Comparison of ENCODE assay signal across 11 mouse cellular contexts in the genomic region with DNA sequence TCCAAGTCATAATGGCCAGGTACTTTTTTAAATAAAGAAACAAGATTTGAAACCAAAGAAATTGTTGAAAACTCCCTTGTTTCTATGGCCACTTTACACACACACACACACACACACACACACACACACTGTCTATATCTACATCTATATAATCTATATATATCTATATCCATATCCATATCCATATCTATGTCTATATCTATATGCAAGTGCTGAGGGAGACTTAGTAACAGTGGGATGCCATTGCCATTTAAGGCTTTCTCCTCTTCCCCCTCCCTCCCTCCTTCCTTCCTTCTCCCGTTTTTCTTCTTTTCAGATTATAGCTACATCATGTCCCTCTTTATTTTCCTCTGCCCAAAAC. TPM values are rescaled to one million over a fixed set of nuclear protein-coding genes. Genes with fewer than 3 reads are reported as not detected.
DNase-seq lines count a peak whose midpoint lies in the region; ATAC-seq and TF ChIP-seq lines count a peak whose summit lies in the region.
"Had no signal": no experiment of that assay in that cellular context is flagged by ENCODE, and none has a peak within 500 bp of the region (broad histone marks: within the 10 kb centered on the region; RNA-seq: fewer than 3 reads in every experiment).

No protein-coding gene starts in this region.

- H3K27me3 ChIP-seq in heart, embryonic 15.5 days, result no peaks in the 10 kb centered on the region
- H3K27me3 ChIP-seq in CH12.LX (replicated peaks), result no peaks in the 10 kb centered on the region
- no peaks in the 10 kb centered on the region for H3K27me3 ChIP-seq in hindbrain, embryonic 12.5 days
- no peaks in the 10 kb centered on the region for H3K27me3 ChIP-seq in midbrain, embryonic 13.5 days
- H3K27me3 ChIP-seq in liver, embryonic 12.5 days (replicated peaks), result no peaks in the 10 kb centered on the region
- H3K27me3 ChIP-seq: liver, embryonic 13.5 days had no signal

- H3K4me1 ChIP-seq in heart, embryonic 15.5 days (replicated peaks), result 0 out of 2 replicates have a peak, but pooled peaks cover 3% of the 10 kb centered on the region
- H3K4me1 ChIP-seq in CH12.LX (ENCODE audit: control insufficient read depth in 1 of 2, insufficient read depth in 2 of 2), result no peaks in the 10 kb centered on the region
- H3K4me1 ChIP-seq in hindbrain, embryonic 12.5 days, result no peaks in the 10 kb centered on the region
- peaks cover 6% of the 10 kb centered on the region; the same call in 1 of the 2 replicates for H3K4me1 ChIP-seq in midbrain, embryonic 13.5 days (replicated peaks)
- H3K4me1 ChIP-seq in liver, embryonic 12.5 days, result peaks cover 54% of the 10 kb centered on the region

- H3K4me3 ChIP-seq in heart, embryonic 15.5 days, result no peak overlapping the region
- H3K4me3 ChIP-seq in CH12.LX (replicated peaks in 1 of 3; ENCODE audit: low read depth in 2 of 3, low read length in 2 of 3, poor library complexity in 1 of 3), result no peak overlapping the region
- no peak overlapping the region for H3K4me3 ChIP-seq in hindbrain, embryonic 12.5 days
- no peak overlapping the region for H3K4me3 ChIP-seq in midbrain, embryonic 13.5 days (replicated peaks)
- no peak overlapping the region for H3K4me3 ChIP-seq in liver, embryonic 12.5 days
- H3K4me3 ChIP-seq: liver, embryonic 13.5 days had no signal

- H3K27ac ChIP-seq in heart, embryonic 15.5 days, result no peak overlapping the region
- H3K27ac ChIP-seq in CH12.LX (ENCODE audit: insufficient read depth, low read depth), result no peak overlapping the region
- no peak overlapping the region for H3K27ac ChIP-seq in hindbrain, embryonic 12.5 days
- H3K27ac ChIP-seq in midbrain, embryonic 13.5 days, result no peak overlapping the region
- no peak overlapping the region for H3K27ac ChIP-seq in liver, embryonic 12.5 days
- H3K27ac ChIP-seq: liver, embryonic 13.5 days had no signal

- in situ Hi-C loops in CH12.LX (cut with MboI; ENCODE audit: low pct_ligation_motif_present, low pct_unique_long_range_greater_than_20kb, low sequenced_read_pairs), result loop anchor here (10.0 kb wide), 1 partner anchor 157 kb away; no protein-coding TSS in a partner anchor

- no peak for TF ChIP-seq POLR2A in CH12.LX (IDR thresholded peaks at IDR 0.05; ENCODE audit: low read depth, low read length)

- H3K4me2 ChIP-seq in heart, embryonic 15.5 days, result peak overlapping the region; percentile 61; the same call in 1 of the 2 replicates
- H3K4me2 ChIP-seq in CH12.LX (ENCODE audit: insufficient read depth, low read depth, poor library complexity, severe bottlenecking), result peak overlapping the region; percentile 36
- no peak overlapping the region for H3K4me2 ChIP-seq in hindbrain, embryonic 12.5 days (replicated peaks)
- H3K4me2 ChIP-seq in midbrain, embryonic 13.5 days (replicated peaks), result peak overlapping the region; percentile 61; the same call in 1 of the 2 replicates
- no peak overlapping the region for H3K4me2 ChIP-seq in liver, embryonic 12.5 days

- no peak overlapping the region for H3K9ac ChIP-seq in heart, embryonic 15.5 days
- no peak overlapping the region for H3K9ac ChIP-seq in CH12.LX (ENCODE audit: insufficient read depth, low read depth)
- no peak overlapping the region for H3K9ac ChIP-seq in hindbrain, embryonic 12.5 days
- H3K9ac ChIP-seq in midbrain, embryonic 13.5 days (replicated peaks), result no peak overlapping the region
- no peak overlapping the region for H3K9ac ChIP-seq in liver, embryonic 12.5 days
- H3K9ac ChIP-seq: liver, embryonic 13.5 days had no signal

- H3K79me2 ChIP-seq in CH12.LX (replicated peaks; ENCODE audit: control insufficient read depth, extremely low read depth, insufficient read depth, poor library complexity, severe bottlenecking), result no peaks in the 10 kb centered on the region

- intact Hi-C loops in gastrocnemius, postnatal 36 days (cut with DNase I), result loop anchor here (2.0 kb wide), 1 partner anchor 153 kb away; no protein-coding TSS in a partner anchor

- TF ChIP-seq EP300 in CH12.LX (IDR thresholded peaks at IDR 0.05; ENCODE audit: low read length), result no peak

- ATAC-seq in heart, embryonic 15.5 days (replicated peaks; ENCODE audit: insufficient number of reproducible peaks, insufficient read depth, low FRiP score, low read depth), result no peak
- ATAC-seq in hindbrain, embryonic 12.5 days (ENCODE audit: low FRiP score), result peak; percentile 58; the same call in 1 of the 2 replicates
- ATAC-seq in midbrain, embryonic 13.5 days, result peak; percentile 41; the same call in 1 of the 2 replicates
- ATAC-seq in liver, embryonic 12.5 days, result no peak

- no peaks in the 10 kb centered on the region for H3K36me3 ChIP-seq in heart, embryonic 15.5 days
- H3K36me3 ChIP-seq in CH12.LX (replicated peaks in 1 of 2; ENCODE audit: control insufficient read depth in 1 of 2, insufficient read depth in 1 of 2, low read length in 1 of 2), result no peaks in the 10 kb centered on the region
- H3K36me3 ChIP-seq in hindbrain, embryonic 12.5 days, result no peaks in the 10 kb centered on the region
- no peaks in the 10 kb centered on the region for H3K36me3 ChIP-seq in midbrain, embryonic 13.5 days
- no peaks in the 10 kb centered on the region for H3K36me3 ChIP-seq in liver, embryonic 12.5 days
- H3K36me3 ChIP-seq: G1E; liver, embryonic 13.5 days had no signal

- TF ChIP-seq RAD21 in CH12.LX (IDR thresholded peaks at IDR 0.05; ENCODE audit: low read depth, low read length), result no peak

- no peak for DNase-seq in heart, adult 9 months (ENCODE audit: low spot score in 2 of 2)
- DNase-seq in CH12.LX (ENCODE audit: extremely low read depth), result no peak
- DNase-seq in gastrocnemius, postnatal 25 days, result no peak
- no peak for DNase-seq in gastrocnemius, postnatal 36 days

- no peaks in the 10 kb centered on the region for H3K9me3 ChIP-seq in heart, embryonic 15.5 days (replicated peaks)
- no peaks in the 10 kb centered on the region for H3K9me3 ChIP-seq in CH12.LX (replicated peaks; ENCODE audit: low read length)
- no peaks in the 10 kb centered on the region for H3K9me3 ChIP-seq in hindbrain, embryonic 12.5 days (replicated peaks)
- H3K9me3 ChIP-seq in midbrain, embryonic 13.5 days, result no peaks in the 10 kb centered on the region
- no peaks in the 10 kb centered on the region for H3K9me3 ChIP-seq in liver, embryonic 12.5 days (replicated peaks)
- H3K9me3 ChIP-seq: G1E; liver, embryonic 13.5 days had no signal

- TF ChIP-seq CTCF in CH12.LX (conservative IDR thresholded peaks at IDR 0.05 in 1 of 2, IDR thresholded peaks at IDR 0.05 in 1 of 2; ENCODE audit: low read depth in 2 of 2, low read length in 2 of 2), result no peak

- dilution Hi-C loops in CH12.LX (cut with MboI; ENCODE audit: extremely low pct_ligation_motif_present, extremely low pct_unique_long_range_greater_than_20kb, low sequenced_read_pairs), result no loop called here

- 8% methylated on average over 1 of the region's 1 CpGs for WGBS in heart, embryonic 15.5 days
- WGBS in hindbrain, embryonic 12.5 days, result 22% methylated on average over 1 of the region's 1 CpGs
- 23% methylated on average over 1 of the region's 1 CpGs for WGBS in midbrain, embryonic 13.5 days
- WGBS in liver, embryonic 12.5 days (ENCODE audit: insufficient replicate concordance), result 21% methylated on average over 1 of the region's 1 CpGs

TF ChIP-seq in CH12.LX, 34 proteins besides CTCF, POLR2A, EP300 and RAD21:
- no peak for TF ChIP-seq E2F4 (IDR thresholded peaks at IDR 0.05; ENCODE audit: insufficient replicate concordance, low read depth, low read length)
- TF ChIP-seq MAFK (IDR thresholded peaks at IDR 0.05; ENCODE audit: insufficient replicate concordance, low read length), result no peak
- no peak for TF ChIP-seq ZKSCAN1 (IDR thresholded peaks at IDR 0.05; ENCODE audit: borderline replicate concordance, low read depth, low read length)
- TF ChIP-seq JUND (conservative IDR thresholded peaks at IDR 0.05; ENCODE audit: low read depth, low read length), result no peak
- TF ChIP-seq TBP (conservative IDR thresholded peaks at IDR 0.05; ENCODE audit: low read depth, low read length), result no peak
- no peak for TF ChIP-seq CHD2 (IDR thresholded peaks at IDR 0.05; ENCODE audit: low read length)

RNA-seq across cellular contexts. Expression of a gene that starts 21.3 kb away (rescaled TPM):
- polyA plus RNA-seq in heart, embryonic 15.5 days (2015; fragmentation: Nextera tagmentation; extraction: Ambion mirVana), result 4.9 and 5.2 TPM in 2 replicates
- total RNA-seq in CH12.LX (2012; rRNA removed) (not detected in 2 replicates), CH12.LX (2014; rRNA removed) (not detected in 2 replicates)
- 0.74 TPM in 1 of 2 replicates, not detected in the other for polyA plus RNA-seq in CH12.LX (2012; ENCODE audit: insufficient read length, low read depth)
- 5.5 and 6.2 TPM in 2 replicates for polyA plus RNA-seq in hindbrain, embryonic 12.5 days (2016; fragmentation: Nextera tagmentation; extraction: Ambion mirVana)
- 3.5 and 5.3 TPM in 2 replicates for polyA plus RNA-seq in midbrain, embryonic 13.5 days (2015; fragmentation: Nextera tagmentation; extraction: Ambion mirVana)
- 3.0 and 4.1 TPM in 2 replicates for polyA plus RNA-seq in liver, embryonic 12.5 days (2016; fragmentation: Nextera tagmentation; extraction: Ambion mirVana)
- total RNA-seq in gastrocnemius, postnatal 25 days (2021), result 100 to 1,000 TPM; 122 to 163 TPM
- total RNA-seq in gastrocnemius, postnatal 36 days (2021), result 100 to 1,000 TPM; 181 to 187 TPM
- total RNA-seq: megakaryocyte, adult 5-6 weeks had no signal
- polyA plus RNA-seq: G1E had no signal

RNA-seq across cellular contexts. Expression of a gene that starts 21.7 kb away (rescaled TPM):
- 57.0 and 60.7 TPM in 2 replicates for polyA plus RNA-seq in heart, embryonic 15.5 days (2015; fragmentation: Nextera tagmentation; extraction: Ambion mirVana)
- total RNA-seq in CH12.LX (2012; rRNA removed), result 89.4 and 97.8 TPM in 2 replicates
- total RNA-seq in CH12.LX (2014; rRNA removed), result 220 and 241 TPM in 2 replicates
- 106 and 113 TPM in 2 replicates for polyA plus RNA-seq in CH12.LX (2012; ENCODE audit: insufficient read length, low read depth)
- polyA plus RNA-seq in hindbrain, embryonic 12.5 days (2016; fragmentation: Nextera tagmentation; extraction: Ambion mirVana), result 78.3 and 84.1 TPM in 2 replicates
- polyA plus RNA-seq in midbrain, embryonic 13.5 days (2015; fragmentation: Nextera tagmentation; extraction: Ambion mirVana), result 58.4 and 61.9 TPM in 2 replicates
- polyA plus RNA-seq in liver, embryonic 12.5 days (2016; fragmentation: Nextera tagmentation; extraction: Ambion mirVana), result 97.5 and 97.7 TPM in 2 replicates
- total RNA-seq in gastrocnemius, postnatal 25 days (2021), result 10 to 100 TPM; 20.4 to 21.4 TPM
- total RNA-seq in gastrocnemius, postnatal 36 days (2021), result 10 to 100 TPM; 20.9 to 21.4 TPM

Comparison
In these comparisons a context has a peak if more than half of its experiments do, and no peak if none do; other contexts are left out.
1. ATAC-seq: peak in hindbrain, embryonic 12.5 days (single experiment) and midbrain, embryonic 13.5 days (single experiment); none in heart, embryonic 15.5 days (single experiment) and liver, embryonic 12.5 days (single experiment).
2. H3K4me2 ChIP-seq: peak in heart, embryonic 15.5 days (single experiment), CH12.LX (single experiment) and midbrain, embryonic 13.5 days (single experiment); none in hindbrain, embryonic 12.5 days (single experiment) and liver, embryonic 12.5 days (single experiment).